10 mouse cellular contexts compared by ENCODE assay signal in the genomic region with DNA sequence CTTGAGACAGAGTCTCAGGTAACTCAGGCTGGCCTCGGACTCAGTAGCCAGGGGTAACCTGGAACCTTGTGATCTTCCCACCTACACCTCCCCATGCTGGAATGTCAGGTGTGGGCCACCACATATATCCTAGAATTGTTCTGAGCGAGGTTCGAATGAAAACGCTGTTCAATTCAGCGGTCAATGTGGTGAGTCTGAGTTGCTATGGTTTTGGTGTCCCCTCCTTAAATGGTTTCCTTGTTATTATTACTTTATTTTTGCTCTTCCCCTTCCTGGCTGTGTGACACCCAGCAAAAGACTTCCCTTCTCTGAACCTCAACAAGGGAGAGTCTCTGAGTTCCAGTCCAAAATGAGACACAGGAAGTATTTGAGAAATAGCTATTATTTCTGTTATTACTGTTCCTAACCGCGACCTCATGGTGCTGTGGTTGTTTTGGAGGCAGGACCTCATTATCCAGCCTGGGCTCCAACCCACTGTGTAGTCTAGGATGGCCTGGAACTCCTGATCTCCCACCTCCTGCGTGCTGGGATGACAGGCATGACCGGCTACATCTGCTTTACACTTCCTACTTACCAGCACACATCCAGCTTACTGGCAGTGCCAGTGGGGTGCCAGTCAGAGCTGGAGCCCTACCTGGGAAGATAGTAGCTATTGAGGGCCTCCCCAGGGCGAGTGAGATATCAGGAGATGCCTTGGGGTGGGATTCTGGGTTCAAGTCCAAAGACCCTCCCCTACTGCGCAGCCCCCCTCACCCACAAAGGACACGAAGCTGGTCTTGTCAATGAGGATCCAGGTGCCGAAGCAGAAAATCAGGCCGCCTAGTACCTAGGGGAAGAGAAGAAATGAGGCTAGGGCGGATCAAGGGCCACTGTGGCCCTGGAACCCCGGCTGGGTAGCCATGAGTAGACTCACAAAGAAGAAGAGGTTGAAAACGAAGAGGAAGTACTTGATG. TPM values are rescaled to one million over a fixed set of nuclear protein-coding genes. Genes with fewer than 3 reads are reported as not detected.
A peak's percentile ranks its signal among the peaks of the same experiment; 100 is the strongest.
DNase-seq lines count a peak whose midpoint lies in the region; ATAC-seq and TF ChIP-seq lines count a peak whose summit lies in the region.
"Had no signal": no experiment of that assay in that cellular context is flagged by ENCODE, and none has a peak within 500 bp of the region (broad histone marks: within the 10 kb centered on the region; RNA-seq: fewer than 3 reads in every experiment).

No protein-coding gene starts in this region.

- no peak for TF ChIP-seq POLR2A in bone marrow, adult 2 months (IDR thresholded peaks at IDR 0.05; ENCODE audit: borderline replicate concordance, control insufficient read depth, low read depth, low read length)

- DNase-seq in lung, embryonic 14.5 days: no peak
- DNase-seq in lung, postnatal 10 days: no peak
- no peak for DNase-seq in liver, embryonic 11.5 days (ENCODE audit: low spot score)
- DNase-seq in urinary bladder, postnatal 14 days (ENCODE audit: low spot score): no peak
- DNase-seq in cerebellum, adult 11-12 months: no peak
- DNase-seq in ovary, postnatal 10 days (ENCODE audit: low spot score): no peak

- H3K9ac ChIP-seq in lung, embryonic 14.5 days: no peak overlapping the region
- H3K9ac ChIP-seq in liver, embryonic 11.5 days (ENCODE audit: low read depth, low read length): peak overlapping the region; percentile 54
- H3K9ac ChIP-seq in stomach, embryonic 16.5 days (ENCODE audit: low read length): no peak overlapping the region
- H3K9ac ChIP-seq: hindbrain, embryonic 13.5 days; midbrain, embryonic 15.5 days had no signal

- H3K4me3 ChIP-seq in lung, embryonic 14.5 days (ENCODE audit: low read depth, low read length): no peak overlapping the region
- peak overlapping the region; percentile 82 for H3K4me3 ChIP-seq in bone marrow, adult 2 months (replicated peaks; ENCODE audit: control insufficient read depth, low read depth, low read length)
- H3K4me3 ChIP-seq in liver, embryonic 11.5 days (ENCODE audit: low read depth, low read length): peak overlapping the region; percentile 45
- no peak overlapping the region for H3K4me3 ChIP-seq in stomach, embryonic 16.5 days (replicated peaks; ENCODE audit: low read length)
- H3K4me3 ChIP-seq: hindbrain, embryonic 13.5 days; midbrain, embryonic 15.5 days had no signal

- peaks cover 8% of the 10 kb centered on the region for H3K4me1 ChIP-seq in lung, embryonic 14.5 days (ENCODE audit: insufficient read depth)
- peaks cover 5% of the 10 kb centered on the region; the same call in 1 of the 2 replicates for H3K4me1 ChIP-seq in bone marrow, adult 2 months (ENCODE audit: control insufficient read depth, insufficient read depth, low read length)
- H3K4me1 ChIP-seq in liver, embryonic 11.5 days (replicated peaks; ENCODE audit: control insufficient read depth, insufficient read depth, low read length): peaks cover 30% of the 10 kb centered on the region
- peaks cover 28% of the 10 kb centered on the region for H3K4me1 ChIP-seq in stomach, embryonic 16.5 days (ENCODE audit: control insufficient read depth, insufficient read depth, low read length)

- H3K4me2 ChIP-seq in lung, embryonic 14.5 days: 0 out of 2 replicates have a peak overlapping the region, but pooled peaks have one; percentile 1
- H3K4me2 ChIP-seq in liver, embryonic 11.5 days: peak overlapping the region; percentile 72
- no peak overlapping the region for H3K4me2 ChIP-seq in stomach, embryonic 16.5 days (ENCODE audit: low read depth, low read length)
- H3K4me2 ChIP-seq: hindbrain, embryonic 13.5 days; midbrain, embryonic 15.5 days had no signal

- no peaks in the 10 kb centered on the region for H3K27me3 ChIP-seq in lung, embryonic 14.5 days (ENCODE audit: insufficient read depth, low read length)
- H3K27me3 ChIP-seq in liver, embryonic 11.5 days (replicated peaks; ENCODE audit: control insufficient read depth, insufficient read depth, low read length): peaks cover 9% of the 10 kb centered on the region
- H3K27me3 ChIP-seq in stomach, embryonic 16.5 days (ENCODE audit: control insufficient read depth, insufficient read depth, low read length): peaks cover 13% of the 10 kb centered on the region

- no peaks in the 10 kb centered on the region for H3K9me3 ChIP-seq in lung, embryonic 14.5 days (ENCODE audit: low read depth, low read length)
- H3K9me3 ChIP-seq in liver, embryonic 11.5 days (ENCODE audit: control insufficient read depth, low read length): no peaks in the 10 kb centered on the region
- no peaks in the 10 kb centered on the region for H3K9me3 ChIP-seq in stomach, embryonic 16.5 days (replicated peaks; ENCODE audit: control insufficient read depth, low read length)
- H3K9me3 ChIP-seq: hindbrain, embryonic 13.5 days; midbrain, embryonic 15.5 days had no signal

- peaks cover 12% of the 10 kb centered on the region for H3K36me3 ChIP-seq in lung, embryonic 14.5 days (ENCODE audit: insufficient read depth)
- H3K36me3 ChIP-seq in liver, embryonic 11.5 days (ENCODE audit: control insufficient read depth, insufficient read depth, low read length): no peaks in the 10 kb centered on the region
- no peaks in the 10 kb centered on the region for H3K36me3 ChIP-seq in stomach, embryonic 16.5 days (ENCODE audit: control insufficient read depth, insufficient read depth, low read length)
- H3K36me3 ChIP-seq: midbrain, embryonic 15.5 days had no signal

- 70% methylated on average over 17 of the region's 17 CpGs for WGBS in lung, embryonic 14.5 days
- 12% methylated on average over 17 of the region's 17 CpGs for WGBS in bone marrow, adult 2 months
- 61% methylated on average over 17 of the region's 17 CpGs for WGBS in liver, embryonic 11.5 days
- 71% methylated on average over 17 of the region's 17 CpGs for WGBS in stomach, embryonic 16.5 days

- ATAC-seq in lung, embryonic 14.5 days (ENCODE audit: insufficient read depth): no peak
- ATAC-seq in liver, embryonic 11.5 days (replicated peaks; ENCODE audit: low FRiP score): no peak
- no peak for ATAC-seq in stomach, embryonic 16.5 days (ENCODE audit: insufficient read depth, low FRiP score)
- ATAC-seq: midbrain, embryonic 15.5 days had no signal

- no peak overlapping the region for H3K27ac ChIP-seq in lung, embryonic 14.5 days (ENCODE audit: low read depth)
- H3K27ac ChIP-seq in bone marrow, adult 2 months (ENCODE audit: control insufficient read depth, insufficient read depth, low read depth, low read length, poor library complexity): peak overlapping the region; percentile 94
- peak overlapping the region; percentile 46; the same call in 1 of the 2 replicates for H3K27ac ChIP-seq in liver, embryonic 11.5 days (ENCODE audit: low read depth, low read length)
- H3K27ac ChIP-seq in stomach, embryonic 16.5 days (ENCODE audit: low read length): peak overlapping the region; percentile 26; the same call in 1 of the 2 replicates
- H3K27ac ChIP-seq: hindbrain, embryonic 13.5 days; midbrain, embryonic 15.5 days had no signal

- TF ChIP-seq CTCF in lung, embryonic 14.5 days (IDR thresholded peaks at IDR 0.05; ENCODE audit: low read depth): no peak
- TF ChIP-seq CTCF in bone marrow, adult 2 months (IDR thresholded peaks at IDR 0.05; ENCODE audit: control insufficient read depth, insufficient read depth, low read length): no peak

RNA-seq across cellular contexts. Expression of gene Cd37, which starts 0.9 kb away (rescaled TPM):
- 2.1 and 2.9 TPM in 2 replicates for polyA plus RNA-seq in lung, embryonic 14.5 days (2014; fragmentation: Nextera tagmentation; extraction: Ambion mirVana)
- 214 and 405 TPM in 2 replicates for polyA plus RNA-seq in bone marrow, adult 2 months (2011; ENCODE audit: insufficient read depth, insufficient read length, low replicate concordance, missing spikeins)
- 14.4 and 19.5 TPM in 2 replicates for polyA plus RNA-seq in liver, embryonic 11.5 days (2014; fragmentation: Nextera tagmentation; extraction: Ambion mirVana)
- 2.7 and 5.0 TPM in 2 replicates for polyA plus RNA-seq in stomach, embryonic 16.5 days (2015; fragmentation: Nextera tagmentation; extraction: Ambion mirVana)

RNA-seq across cellular contexts. Expression of gene Slc6a16, which starts 2.9 kb away (rescaled TPM):
- polyA plus RNA-seq in lung, embryonic 14.5 days (2014; fragmentation: Nextera tagmentation; extraction: Ambion mirVana): not detected in 2 replicates
- not detected in 2 replicates for polyA plus RNA-seq in bone marrow, adult 2 months (2011; ENCODE audit: insufficient read depth, insufficient read length, low replicate concordance, missing spikeins)
- 0.19 TPM in 1 of 2 replicates, not detected in the other for polyA plus RNA-seq in liver, embryonic 11.5 days (2014; fragmentation: Nextera tagmentation; extraction: Ambion mirVana)
- polyA plus RNA-seq in stomach, embryonic 16.5 days (2015; fragmentation: Nextera tagmentation; extraction: Ambion mirVana): not detected in 2 replicates

RNA-seq across cellular contexts. Expression of gene Tead2, which starts 22.5 kb away (rescaled TPM):
- polyA plus RNA-seq in lung, embryonic 14.5 days (2014; fragmentation: Nextera tagmentation; extraction: Ambion mirVana): 204 and 222 TPM in 2 replicates
- polyA plus RNA-seq in bone marrow, adult 2 months (2011; ENCODE audit: insufficient read depth, insufficient read length, low replicate concordance, missing spikeins): 5.0 and 10.9 TPM in 2 replicates
- 69.3 and 75.9 TPM in 2 replicates for polyA plus RNA-seq in liver, embryonic 11.5 days (2014; fragmentation: Nextera tagmentation; extraction: Ambion mirVana)
- polyA plus RNA-seq in stomach, embryonic 16.5 days (2015; fragmentation: Nextera tagmentation; extraction: Ambion mirVana): 93.9 and 101 TPM in 2 replicates

RNA-seq across cellular contexts. Expression of gene Dkkl1, which starts 26.1 kb away (rescaled TPM):
- 0.45 TPM in 1 of 2 replicates, not detected in the other for polyA plus RNA-seq in lung, embryonic 14.5 days (2014; fragmentation: Nextera tagmentation; extraction: Ambion mirVana)
- polyA plus RNA-seq in bone marrow, adult 2 months (2011; ENCODE audit: insufficient read depth, insufficient read length, low replicate concordance, missing spikeins): 1.5 TPM in 1 of 2 replicates, not detected in the other
- polyA plus RNA-seq in liver, embryonic 11.5 days (2014; fragmentation: Nextera tagmentation; extraction: Ambion mirVana): 2.8 TPM in 2 replicates
- polyA plus RNA-seq in stomach, embryonic 16.5 days (2015; fragmentation: Nextera tagmentation; extraction: Ambion mirVana): 2.1 and 4.9 TPM in 2 replicates

RNA-seq across cellular contexts. Expression of gene Ccdc155, which starts 33.3 kb away (rescaled TPM):
- polyA plus RNA-seq in lung, embryonic 14.5 days (2014; fragmentation: Nextera tagmentation; extraction: Ambion mirVana): 0.19 and 0.38 TPM in 2 replicates
- polyA plus RNA-seq in bone marrow, adult 2 months (2011; ENCODE audit: insufficient read depth, insufficient read length, low replicate concordance, missing spikeins): not detected in 2 replicates
- 0.17 and 0.53 TPM in 2 replicates for polyA plus RNA-seq in liver, embryonic 11.5 days (2014; fragmentation: Nextera tagmentation; extraction: Ambion mirVana)
- polyA plus RNA-seq in stomach, embryonic 16.5 days (2015; fragmentation: Nextera tagmentation; extraction: Ambion mirVana): 0.55 and 1.5 TPM in 2 replicates

Comparison
In these comparisons a context has a peak if more than half of its experiments do, and no peak if none do; other contexts are left out.
1. H3K4me3 ChIP-seq: peak in bone marrow, adult 2 months (single experiment) and liver, embryonic 11.5 days (single experiment); none in lung, embryonic 14.5 days (single experiment) and stomach, embryonic 16.5 days (single experiment).
2. RNA of gene Cd37, which starts 0.9 kb away (polyA plus RNA-seq): 214 to 405 TPM in bone marrow, adult 2 months; 14.4 to 19.5 TPM in liver, embryonic 11.5 days, 2.7 to 5.0 TPM in stomach, embryonic 16.5 days and 2.1 to 2.9 TPM in lung, embryonic 14.5 days; every median in the first group is over 10 times any median in the second.